Mouse (Mus musculus) cerebral cortex, adult 2 months (tissue): ENCODE data around the gene Nr1h5.

Source experiments
- WGBS: fragments of 180-500 bp; shearing (Covaris S2); methylation state at CpG from one replicate; pipeline ENCODE4 v1.1.7; 2018; 5-methylcytosine and 5-hydroxymethylcytosine counted together

The Nr1h5 gene

GRCm38 (mm10) chr3:102964033-102964432, at the start of gene Nr1h5:
Gene Nr1h5 (minus strand): TSS chr3:102964133.
- 77% methylated on average over 3 of the region's 3 CpGs for WGBS

GRCm38 (mm10) chr3:103001595-103001994, 37.7 kb upstream of the Nr1h5 start:
- 91% methylated on average over 7 of the region's 7 CpGs for WGBS

- WGBS: 53% methylated on average over 3 of the region's 3 CpGs
Observed at GRCm38 (mm10) chr3:102997591-102997990, 33.7 kb upstream of the Nr1h5 start.

GRCm38 (mm10) chr3:102997036-102997435, 33.1 kb upstream of the Nr1h5 start:
- WGBS: 58% methylated on average over 10 of the region's 10 CpGs

DNA sequence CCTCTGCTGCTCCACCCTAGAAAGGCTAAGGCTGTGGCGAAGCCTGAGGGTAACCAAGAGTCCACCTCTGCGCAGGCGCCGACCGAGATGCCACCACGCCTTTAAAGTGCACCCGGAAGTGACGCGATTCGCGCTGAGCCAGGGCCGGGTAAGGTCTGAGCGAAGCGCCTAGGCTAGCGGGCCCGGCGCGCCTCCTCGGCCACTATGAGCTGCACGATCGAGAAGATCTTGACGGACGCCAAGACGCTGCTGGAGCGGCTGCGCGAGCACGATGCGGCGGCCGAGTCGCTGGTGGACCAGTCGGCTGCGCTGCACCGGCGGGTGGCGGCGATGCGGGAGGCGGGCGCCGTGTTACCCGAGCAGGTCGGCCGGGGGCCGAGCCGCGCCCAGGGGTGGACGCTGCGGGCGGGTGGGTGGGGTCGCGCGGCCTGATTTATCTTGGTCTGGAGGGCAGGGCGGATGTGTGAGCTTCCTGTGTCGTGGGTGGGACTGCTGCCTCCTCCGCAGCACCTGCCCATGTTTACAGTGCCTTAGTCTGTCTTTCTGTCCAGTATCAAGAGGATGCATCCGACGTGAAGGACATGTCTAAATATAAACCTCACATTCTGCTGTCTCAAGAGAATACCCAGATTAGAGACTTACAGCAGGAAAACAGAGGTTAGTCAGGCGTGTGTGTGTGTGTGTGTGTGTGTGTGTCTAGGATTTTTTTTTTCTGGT, 31.8 kb upstream of the Nr1h5 start, which contains the start of gene Sike1:
TSS of gene Sike1 (plus strand) at position 104 of the 717 bp plus-strand sequence.
- under 1% methylated on average over 60 of the region's 60 CpGs for WGBS

DNA sequence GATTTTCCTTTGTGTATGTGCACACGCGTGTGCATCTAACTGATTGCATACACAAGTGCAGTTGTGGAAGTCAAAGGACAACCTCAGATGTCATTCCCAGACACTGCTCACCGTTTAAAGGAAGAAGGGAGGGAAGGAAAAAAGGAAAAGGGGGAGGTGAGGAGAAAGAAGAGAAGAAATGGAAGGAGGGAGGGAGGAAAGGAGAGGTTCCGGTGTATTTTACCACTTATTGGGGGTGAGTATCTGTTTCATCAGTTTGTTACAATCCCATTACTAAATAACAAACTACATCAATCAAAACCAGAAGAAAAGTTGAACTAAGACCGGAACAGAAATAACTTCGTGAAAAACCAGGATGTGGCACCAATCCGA, 31.3 kb upstream of the Nr1h5 start:
- 30% methylated on average over 7 of the region's 7 CpGs for WGBS

DNA sequence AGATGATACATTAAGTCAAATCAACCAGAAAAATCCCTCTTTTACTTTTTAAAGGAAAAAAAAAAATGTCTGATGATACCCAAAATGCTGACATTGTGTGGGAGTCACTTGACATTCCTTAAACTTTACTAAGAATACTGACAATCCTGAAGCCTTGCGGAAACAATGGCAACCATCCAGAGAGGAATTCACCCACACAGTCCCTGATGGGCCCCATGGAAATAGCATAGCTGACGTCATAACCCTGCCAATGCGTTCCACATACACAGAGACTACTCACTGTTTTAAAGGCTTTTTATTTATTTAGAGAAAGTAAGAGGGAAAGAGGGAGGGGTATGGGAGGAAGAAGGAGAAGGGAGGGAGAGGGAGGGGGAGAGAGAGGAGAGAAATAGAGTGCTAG, 29.0 kb upstream of the Nr1h5 start:
- WGBS: 14% methylated on average over 3 of the region's 3 CpGs

DNA sequence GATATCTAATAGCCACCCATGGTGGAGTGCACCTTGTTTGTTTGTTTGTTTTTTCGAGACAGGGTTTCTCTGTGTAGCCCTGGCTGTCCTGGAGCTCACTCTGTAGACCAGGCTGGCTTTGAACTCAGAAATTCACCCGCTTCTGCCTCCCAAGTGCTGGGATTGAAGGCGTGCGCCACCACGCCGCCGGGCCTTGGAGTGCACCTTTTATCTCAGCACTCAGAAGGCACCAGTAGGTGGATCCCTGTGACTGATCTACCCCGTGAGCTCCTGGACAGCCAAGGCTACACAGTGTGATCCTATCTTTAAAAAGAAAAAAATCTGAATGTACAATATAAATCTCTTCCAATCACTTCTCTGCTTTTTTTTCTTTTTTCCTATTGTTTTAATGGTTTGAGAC, 27.1 kb upstream of the Nr1h5 start:
- WGBS: 82% methylated on average over 8 of the region's 8 CpGs

DNA sequence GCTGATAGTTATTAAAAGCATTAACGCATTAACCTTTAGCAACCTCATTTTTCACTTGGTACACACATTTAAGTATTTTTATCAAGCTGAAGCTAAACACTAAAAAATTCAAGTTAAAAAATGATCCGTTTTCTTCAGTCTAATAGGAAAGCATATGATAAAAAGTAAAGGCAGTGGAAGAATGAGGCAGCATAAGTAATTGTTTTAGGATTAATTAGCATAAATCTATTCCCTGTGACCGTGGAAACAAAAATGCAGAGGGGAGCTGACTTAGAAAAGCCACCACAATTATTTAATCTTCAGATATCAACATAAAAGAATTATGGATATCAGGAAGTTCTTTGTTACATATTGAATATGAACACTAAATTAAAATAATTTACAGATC, 16.4 kb upstream of the Nr1h5 start:
- 32% methylated on average over 3 of the region's 3 CpGs for WGBS

DNA sequence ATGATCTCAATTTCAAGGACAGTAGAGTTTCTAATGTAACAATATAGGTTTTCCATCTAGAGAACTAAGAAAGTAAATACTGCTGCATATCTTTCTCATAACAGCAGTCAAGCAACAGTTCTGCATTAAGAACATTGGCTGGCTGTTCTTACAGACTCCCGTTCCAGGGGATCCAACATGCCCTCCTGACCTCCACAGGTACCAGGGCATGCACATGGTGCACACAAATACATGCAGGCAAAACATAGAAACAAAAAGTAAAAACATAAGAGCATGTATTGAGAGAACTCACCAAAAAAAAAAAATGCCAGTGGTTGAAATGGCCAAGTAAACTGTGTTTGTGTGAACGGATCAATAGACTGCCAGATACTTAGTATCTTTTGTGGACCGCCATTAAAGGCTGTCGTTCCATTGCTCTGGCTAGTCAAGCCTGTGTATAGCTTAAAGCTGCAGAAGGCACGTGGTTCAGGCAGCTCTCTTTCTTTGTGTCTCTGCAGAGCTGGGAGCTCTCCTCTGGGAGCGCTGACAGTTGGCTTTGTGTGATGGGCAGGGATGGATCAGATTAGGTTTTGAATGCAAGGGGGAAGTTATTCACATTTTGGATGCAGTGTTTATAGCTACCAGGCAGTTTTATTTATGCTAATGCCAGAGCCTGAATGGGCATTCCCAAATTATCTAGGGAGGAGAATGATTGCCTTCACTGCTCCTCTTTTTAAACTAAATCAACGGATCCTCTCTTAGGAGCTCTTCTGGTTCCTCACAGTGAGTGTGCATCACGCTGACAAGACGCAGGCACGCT, 15.8 kb upstream of the Nr1h5 start:
- WGBS: 24% methylated on average over 10 of the region's 10 CpGs

GRCm38 (mm10) chr3:102976906-102977305, 13.0 kb upstream of the Nr1h5 start:
- WGBS: 89% methylated on average over 4 of the region's 4 CpGs

- 67% methylated on average over 3 of the region's 3 CpGs for WGBS
Observed at GRCm38 (mm10) chr3:102970508-102970907, 6.6 kb upstream of the Nr1h5 start.

- 62% methylated on average over 9 of the region's 9 CpGs for WGBS
Observed at GRCm38 (mm10) chr3:102970067-102970466, 6.1 kb upstream of the Nr1h5 start.

- 71% methylated on average over 3 of the region's 3 CpGs for WGBS
Observed at GRCm38 (mm10) chr3:102955596-102955995, 8.3 kb downstream of the Nr1h5 start.

DNA sequence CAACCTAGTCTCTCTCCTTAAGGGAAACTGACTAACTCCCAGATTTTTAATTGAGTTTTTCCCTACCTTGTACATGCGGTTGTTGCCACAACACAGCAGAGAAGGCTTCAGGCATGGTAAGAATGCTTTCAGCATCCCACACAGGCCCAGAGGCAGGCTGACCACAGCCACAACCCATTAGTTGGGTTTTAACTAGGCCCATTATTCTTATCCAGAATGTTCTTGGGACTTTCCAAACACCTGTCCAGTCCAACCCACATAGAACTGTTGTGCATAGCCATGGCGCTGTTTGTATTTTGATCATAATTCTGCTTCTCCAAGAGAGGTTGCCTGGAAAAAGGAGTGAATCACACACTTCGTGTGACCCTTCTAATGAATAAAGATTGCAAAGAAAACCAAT, 8.8 kb downstream of the Nr1h5 start:
- WGBS: 87% methylated on average over 3 of the region's 3 CpGs

DNA sequence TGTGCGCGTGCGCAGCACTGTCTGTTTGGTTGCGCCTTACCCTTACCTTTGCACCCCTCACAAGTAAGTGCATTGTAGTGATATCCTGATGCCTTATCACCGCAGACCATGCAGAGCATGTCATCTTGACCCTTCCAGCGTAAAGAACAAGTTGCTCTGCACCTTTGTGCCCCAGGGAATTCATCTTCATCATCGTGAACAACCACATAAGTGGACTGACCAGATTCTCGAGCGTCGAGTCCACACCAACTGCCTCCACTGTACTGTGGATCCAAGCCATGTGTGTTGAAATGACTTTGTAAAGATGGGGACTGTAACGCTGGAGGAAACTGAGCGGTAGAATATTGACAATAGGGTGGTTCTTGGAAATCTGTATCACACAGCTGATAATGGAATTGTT, 9.5 kb downstream of the Nr1h5 start:
- WGBS: 95% methylated on average over 12 of the region's 12 CpGs

DNA sequence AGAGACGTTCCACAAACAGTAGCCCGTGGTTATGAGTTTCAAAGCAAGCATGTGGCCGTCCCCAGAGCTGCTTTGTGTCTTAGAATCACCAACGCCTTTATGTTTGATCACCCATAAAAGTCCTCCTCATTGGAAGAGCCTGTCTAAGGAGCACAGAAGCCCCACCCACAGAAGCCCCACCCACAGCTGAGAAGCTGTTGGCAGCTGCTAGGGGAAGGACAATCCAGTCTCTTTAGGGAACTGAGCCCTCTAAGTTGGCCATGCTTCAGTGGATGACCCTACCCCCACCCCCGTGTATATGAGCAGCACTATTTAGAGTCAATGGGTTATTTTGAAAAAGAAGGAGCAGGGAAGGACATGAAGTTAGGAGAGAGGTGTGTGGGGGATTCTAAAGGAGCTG, 17.1 kb downstream of the Nr1h5 start:
- 59% methylated on average over 5 of the region's 5 CpGs for WGBS

- 85% methylated on average over 3 of the region's 3 CpGs for WGBS
Observed at GRCm38 (mm10) chr3:102946312-102946711, 17.6 kb downstream of the Nr1h5 start.

- 93% methylated on average over 1 of the region's 1 CpGs for WGBS
Observed at GRCm38 (mm10) chr3:102938100-102938499, 25.8 kb downstream of the Nr1h5 start.

GRCm38 (mm10) chr3:102935451-102936354, 28.2 kb downstream of the Nr1h5 start, which contains the start of gene Sycp1:
Gene Sycp1 (minus strand): TSS chr3:102936100.
- WGBS: 95% methylated on average over 78 of the region's 78 CpGs

DNA sequence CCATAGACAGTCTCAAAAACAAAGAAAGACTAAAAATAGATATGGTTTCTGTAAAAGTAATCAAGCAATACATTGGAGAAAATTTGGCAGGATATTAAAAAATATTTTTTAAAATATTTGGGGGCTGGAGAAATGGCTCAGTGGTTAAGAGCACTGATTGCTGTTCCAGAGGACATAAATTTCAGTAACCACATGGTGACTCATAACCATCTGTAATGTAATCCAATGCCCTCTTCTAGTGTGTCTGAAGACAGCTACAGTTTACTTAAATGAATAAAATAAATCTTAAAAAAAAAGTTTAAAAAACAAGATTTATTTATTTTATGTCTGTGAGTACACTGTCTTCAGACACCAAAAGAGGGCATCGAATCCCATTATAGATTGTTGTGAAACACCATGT, 64.8 kb downstream of the Nr1h5 start:
- WGBS: 98% methylated on average over 1 of the region's 1 CpGs
